Mouse (Mus musculus) right cerebral cortex, postnatal 36 days (tissue): ENCODE measurements around the gene Dtx2.
"Not testable (repeated sequence)": the region's sequence is repeated elsewhere in the genome, so short reads cannot be mapped to it uniquely, and the experiment has no call there.

Source experiments
- DNase-seq, 2 experiments: peaks; one replicate each; pipeline ENCODE4 v3.0.0; 2022; ENCODE audit warnings: low spot score in 2 of 2, mixed read lengths in 1 of 2

Gene Dtx2

GRCm38 (mm10) chr5:136061567-136061966 lies 67.0 kb downstream of the Dtx2 start:
- peak; percentile 40 to 46 for DNase-seq

- DNase-seq, result no peak
Measured at GRCm38 (mm10) chr5:136063920-136064319, 69.3 kb downstream of the Dtx2 start.

DNA sequence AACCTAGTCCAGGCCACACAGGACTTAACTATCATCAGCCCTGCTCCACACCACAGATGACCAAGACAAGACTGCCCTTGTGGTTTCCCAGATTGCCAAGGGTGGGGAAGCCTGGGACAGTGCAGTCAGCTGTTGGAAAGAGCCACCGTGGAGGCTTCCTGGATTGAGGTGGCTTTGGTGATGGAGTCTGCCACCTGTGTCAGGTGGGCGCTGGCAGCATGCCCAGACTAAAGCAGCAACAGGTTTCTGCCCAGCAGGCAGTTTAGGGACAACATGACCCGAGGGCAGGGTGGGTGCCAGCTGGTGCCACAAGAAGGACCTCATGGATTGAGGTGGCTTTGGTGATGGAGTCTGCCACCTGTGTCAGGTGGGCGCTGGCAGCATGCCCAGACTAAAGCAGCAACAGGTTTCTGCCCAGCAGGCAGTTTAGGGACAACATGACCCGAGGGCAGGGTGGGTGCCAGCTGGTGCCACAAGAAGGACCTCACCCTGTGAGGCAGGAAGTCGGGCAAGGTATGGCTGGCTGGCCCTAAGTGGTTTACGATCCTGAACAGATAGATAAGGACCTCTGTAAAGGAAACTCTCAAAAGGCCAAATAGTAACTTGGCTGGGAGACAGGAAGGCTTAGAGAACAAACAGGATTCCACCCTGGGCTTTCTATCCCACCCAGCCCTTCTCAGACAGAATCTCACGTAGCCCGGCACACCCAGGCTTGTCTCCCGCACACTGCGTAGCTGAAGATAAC lies 72.0 kb downstream of the Dtx2 start:
- not testable (repeated sequence) for DNase-seq

DNA sequence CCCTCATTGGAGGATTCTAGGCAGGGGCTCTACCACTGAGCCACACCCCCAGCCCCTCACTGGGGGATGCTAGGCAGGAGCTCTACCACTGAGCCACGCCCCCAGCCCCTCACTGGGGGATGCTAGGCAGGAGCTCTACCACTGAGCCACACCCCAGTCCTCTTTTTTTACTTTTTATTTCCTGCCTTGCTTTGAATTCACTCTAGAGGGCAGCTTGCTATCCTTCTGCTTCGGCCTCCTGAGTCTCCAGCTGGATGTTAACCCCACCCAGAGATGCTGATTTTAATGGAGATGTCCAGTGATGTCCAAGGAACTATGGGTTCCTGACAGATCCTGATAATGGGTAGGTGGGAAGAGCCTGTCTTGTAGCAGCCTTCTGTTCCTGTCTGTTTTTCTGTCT lies 74.8 kb downstream of the Dtx2 start:
- no peak for DNase-seq

DNA sequence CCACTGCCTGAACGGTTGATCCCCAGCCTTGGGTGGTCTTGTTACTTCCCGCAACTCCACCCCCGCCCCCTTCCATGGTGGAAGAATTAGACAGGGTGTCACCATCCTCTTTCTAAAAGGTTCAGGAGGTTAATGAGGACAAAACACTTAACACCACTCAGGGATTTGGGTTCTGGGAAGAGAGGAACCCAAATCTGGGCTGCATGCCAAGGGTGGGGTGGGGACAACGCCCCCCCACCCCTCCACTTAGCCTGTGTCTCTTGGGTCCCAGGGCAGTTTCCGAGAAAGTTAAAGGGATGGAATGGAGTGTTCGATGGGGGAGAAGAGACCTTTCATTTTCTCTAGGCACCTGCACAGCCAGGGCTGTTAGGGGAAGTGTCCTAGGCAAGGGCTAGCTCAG lies 78.5 kb downstream of the Dtx2 start:
- DNase-seq, result no peak

DNA sequence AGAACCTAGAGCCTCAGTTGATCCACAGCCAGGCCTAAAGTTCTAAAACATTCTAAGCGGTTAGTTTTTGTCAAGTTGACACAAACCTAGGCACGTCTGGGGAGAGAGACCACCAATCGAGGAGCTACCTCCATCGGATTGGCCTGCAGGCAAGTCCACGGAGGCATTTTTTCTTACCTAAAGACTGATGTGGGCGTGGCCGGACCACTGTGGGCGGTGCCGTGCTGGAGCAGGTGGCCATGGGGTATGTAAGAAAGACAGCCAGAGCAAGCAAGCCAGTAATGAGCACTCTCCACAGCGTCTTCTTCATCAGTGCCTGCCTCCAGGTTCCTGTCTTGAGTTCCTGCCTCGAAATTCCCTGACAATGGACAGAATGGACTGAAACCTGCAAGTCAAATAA lies 78.9 kb downstream of the Dtx2 start:
- DNase-seq, result no peak

- DNase-seq, result no peak
Measured at GRCm38 (mm10) chr5:136075076-136075475, 80.5 kb downstream of the Dtx2 start.

- no peak for DNase-seq
Measured at GRCm38 (mm10) chr5:136076284-136076683, 81.7 kb downstream of the Dtx2 start.

DNA sequence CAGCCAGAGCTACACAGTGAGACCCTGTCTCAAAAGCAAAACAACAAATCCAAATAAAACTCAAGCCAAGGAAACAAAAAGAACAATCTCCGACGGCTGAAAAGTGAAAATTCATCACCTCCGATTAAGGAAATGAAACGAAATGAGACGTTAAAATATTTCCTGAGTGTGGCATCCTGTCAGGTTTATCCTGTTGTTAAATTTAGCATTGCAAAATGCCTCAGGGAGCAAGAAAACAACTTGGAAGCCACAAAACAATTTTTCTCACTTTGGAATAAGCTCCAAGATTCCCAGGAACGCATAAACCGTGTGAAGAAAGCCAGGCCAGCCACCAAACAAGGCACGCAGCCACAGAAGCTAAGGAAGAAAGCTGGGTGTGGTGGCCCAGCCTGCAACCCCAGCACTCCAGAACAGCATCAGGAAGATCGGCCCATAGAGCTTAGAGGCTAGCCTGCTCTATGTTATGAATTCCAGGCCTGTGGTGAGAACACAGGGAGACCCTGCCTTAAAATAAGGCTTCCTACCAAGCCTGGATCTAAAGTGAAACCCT lies 82.5 kb downstream of the Dtx2 start:
- no peak for DNase-seq

DNA sequence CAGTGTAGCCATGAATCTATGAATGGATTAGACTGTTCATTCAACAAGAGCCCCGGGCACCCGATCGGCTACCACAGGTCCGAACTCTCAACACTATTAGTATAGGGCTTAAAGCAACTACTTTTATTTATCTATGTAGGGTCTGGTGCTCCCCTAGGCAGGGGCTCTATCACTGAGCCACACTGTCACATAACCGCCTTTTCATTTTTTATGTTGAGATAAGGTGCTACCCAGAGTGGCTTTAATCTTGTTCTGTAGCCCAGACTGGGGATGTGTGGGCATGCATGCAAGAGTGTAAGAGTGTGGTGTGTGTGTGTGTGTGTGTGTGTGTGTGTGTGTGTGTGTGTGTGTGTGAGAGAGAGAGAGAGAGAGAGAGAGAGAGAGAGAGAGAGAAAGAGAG lies 83.5 kb downstream of the Dtx2 start:
- no peak for DNase-seq

DNA sequence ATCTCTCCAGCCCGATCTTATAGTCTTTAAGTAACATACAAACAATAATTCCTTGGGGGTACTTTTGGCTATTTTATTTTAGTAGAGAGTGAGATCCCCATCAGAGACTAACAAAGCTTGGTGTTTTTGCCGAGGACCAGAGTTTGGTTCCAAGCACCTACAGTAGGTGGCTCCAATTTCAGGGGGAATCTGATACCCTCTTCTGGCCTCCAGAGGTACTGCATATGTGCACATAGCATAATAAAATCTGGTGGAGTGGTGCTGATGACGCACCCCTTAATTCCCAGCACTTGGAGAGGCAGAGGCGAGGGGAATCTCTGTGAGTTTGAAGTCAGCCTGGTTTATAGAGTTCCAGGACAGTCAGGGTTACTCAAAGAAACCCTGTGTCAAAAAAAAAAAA lies 87.7 kb downstream of the Dtx2 start:
- no peak for DNase-seq
